8 mouse cellular contexts compared by ENCODE assay signal in genomic region chr2:174463370-174463769, GRCm38 (mm10). TPM values are rescaled to one million over a fixed set of nuclear protein-coding genes. Genes with fewer than 3 reads are reported as not detected.
A peak's percentile ranks its signal among the peaks of the same experiment; 100 is the strongest.
DNase-seq lines count a peak whose midpoint lies in the region; ATAC-seq and TF ChIP-seq lines count a peak whose summit lies in the region.

No protein-coding gene starts in this region.

- peak overlapping the region; percentile 73 for H3K9ac ChIP-seq in hindbrain, embryonic 15.5 days

- ATAC-seq in hindbrain, embryonic 15.5 days (ENCODE audit: low FRiP score, low read depth) = no peak

- no peaks in the 10 kb centered on the region for H3K4me1 ChIP-seq in cerebellum, adult 2 months (ENCODE audit: control insufficient read depth, insufficient read depth, low read length)
- peaks cover 5% of the 10 kb centered on the region for H3K4me1 ChIP-seq in thymus, adult 2 months (replicated peaks; ENCODE audit: control insufficient read depth, insufficient read depth, low read length)
- peaks cover 18% of the 10 kb centered on the region for H3K4me1 ChIP-seq in hindbrain, embryonic 15.5 days (replicated peaks)
- H3K4me1 ChIP-seq in midbrain, embryonic 10.5 days = peaks cover 21% of the 10 kb centered on the region

- no peak for DNase-seq in cerebellum, adult 2 months
- no peak for DNase-seq in cerebellum, postnatal 14 days
- DNase-seq in thymus, adult 2 months = no peak
- no peak for DNase-seq in thymus, postnatal 25 days
- DNase-seq in midbrain, embryonic 10.5 days (ENCODE audit: low spot score) = peak; percentile 27
- DNase-seq in ovary, postnatal 36 days (ENCODE audit: low spot score) = no peak
- DNase-seq in urinary bladder, postnatal 10 days (ENCODE audit: low spot score) = no peak

- no peaks in the 10 kb centered on the region for H3K27me3 ChIP-seq in cerebellum, adult 2 months (ENCODE audit: control insufficient read depth, insufficient read depth, low read length)
- H3K27me3 ChIP-seq in thymus, adult 2 months (ENCODE audit: control insufficient read depth, insufficient read depth, low read length) = no peaks in the 10 kb centered on the region
- H3K27me3 ChIP-seq in hindbrain, embryonic 15.5 days = no peaks in the 10 kb centered on the region
- H3K27me3 ChIP-seq in midbrain, embryonic 10.5 days (ENCODE audit: low read depth, poor library complexity, severe bottlenecking) = no peaks in the 10 kb centered on the region

- peak overlapping the region; percentile 90 for H3K27ac ChIP-seq in cerebellum, adult 2 months (ENCODE audit: insufficient read depth, low read length)
- H3K27ac ChIP-seq in thymus, adult 2 months (ENCODE audit: control insufficient read depth, insufficient read depth, low read length) = no peak overlapping the region
- H3K27ac ChIP-seq in hindbrain, embryonic 15.5 days (replicated peaks) = peak overlapping the region; percentile 74
- peak overlapping the region; percentile 94 for H3K27ac ChIP-seq in midbrain, embryonic 10.5 days (replicated peaks)

- WGBS in cerebellum, adult 2 months = 26% methylated on average over 10 of the region's 10 CpGs
- 30% methylated on average over 10 of the region's 10 CpGs for WGBS in thymus, adult 2 months
- 39% methylated on average over 10 of the region's 10 CpGs for WGBS in hindbrain, embryonic 15.5 days
- WGBS in midbrain, embryonic 10.5 days = 49% methylated on average over 10 of the region's 10 CpGs

- TF ChIP-seq POLR2A in cerebellum, adult 2 months (IDR thresholded peaks at IDR 0.05; ENCODE audit: borderline replicate concordance, insufficient read depth, low read length) = no peak
- TF ChIP-seq POLR2A in thymus, adult 2 months (IDR thresholded peaks at IDR 0.05; ENCODE audit: control insufficient read depth, extremely low read depth, insufficient read depth, low read length, poor library complexity) = no peak

- H3K4me3 ChIP-seq in cerebellum, adult 2 months (replicated peaks; ENCODE audit: insufficient read depth, low read depth, low read length) = peak overlapping the region; percentile 91
- H3K4me3 ChIP-seq in thymus, adult 2 months (ENCODE audit: control insufficient read depth, insufficient read depth, low read length) = peak overlapping the region; percentile 84
- peak overlapping the region; percentile 66 for H3K4me3 ChIP-seq in hindbrain, embryonic 15.5 days
- peak overlapping the region; percentile 67 for H3K4me3 ChIP-seq in midbrain, embryonic 10.5 days

- peak overlapping the region; percentile 88 for H3K4me2 ChIP-seq in hindbrain, embryonic 15.5 days

- H3K9me3 ChIP-seq in hindbrain, embryonic 15.5 days = no peaks in the 10 kb centered on the region
- H3K9me3 ChIP-seq in midbrain, embryonic 10.5 days (replicated peaks) = no peaks in the 10 kb centered on the region

- H3K36me3 ChIP-seq in thymus, adult 2 months (ENCODE audit: control insufficient read depth, insufficient read depth, low read length) = peaks cover 26% of the 10 kb centered on the region
- H3K36me3 ChIP-seq in hindbrain, embryonic 15.5 days = peaks cover 38% of the 10 kb centered on the region
- H3K36me3 ChIP-seq in midbrain, embryonic 10.5 days = peaks cover 69% of the 10 kb centered on the region

- no peak for TF ChIP-seq CTCF in cerebellum, adult 2 months (IDR thresholded peaks at IDR 0.05; ENCODE audit: borderline replicate concordance, insufficient read depth, low read depth, low read length)
- no peak for TF ChIP-seq CTCF in thymus, adult 2 months (IDR thresholded peaks at IDR 0.05; ENCODE audit: borderline replicate concordance, control insufficient read depth, extremely low read depth, insufficient read depth, low read length, poor library complexity)

RNA-seq across cellular contexts. Expression of gene Atp5e, which starts 0.5 kb away (rescaled TPM):
- polyA plus RNA-seq in cerebellum, adult 2 months (2012; rRNA removed) = 679 and 697 TPM in 2 replicates
- polyA plus RNA-seq in thymus, adult 2 months (2012; rRNA removed) = 273 and 315 TPM in 2 replicates
- 799 and 873 TPM in 2 replicates for polyA plus RNA-seq in hindbrain, embryonic 15.5 days (2015; fragmentation: Nextera tagmentation; extraction: Ambion mirVana)
- polyA plus RNA-seq in midbrain, embryonic 10.5 days (2016; fragmentation: Nextera tagmentation; extraction: Ambion mirVana) = 569 and 605 TPM in 2 replicates

RNA-seq across cellular contexts. Expression of gene Prelid3b, which starts 9.5 kb away (rescaled TPM):
- polyA plus RNA-seq in cerebellum, adult 2 months (2012; rRNA removed) = 86.2 and 87.5 TPM in 2 replicates
- polyA plus RNA-seq in thymus, adult 2 months (2012; rRNA removed) = 62.8 and 67.4 TPM in 2 replicates
- 110 and 111 TPM in 2 replicates for polyA plus RNA-seq in hindbrain, embryonic 15.5 days (2015; fragmentation: Nextera tagmentation; extraction: Ambion mirVana)
- polyA plus RNA-seq in midbrain, embryonic 10.5 days (2016; fragmentation: Nextera tagmentation; extraction: Ambion mirVana) = 125 and 132 TPM in 2 replicates

RNA-seq across cellular contexts. Expression of gene Tubb1, which starts 12.9 kb away (rescaled TPM):
- 0.07 and 0.14 TPM in 2 replicates for polyA plus RNA-seq in cerebellum, adult 2 months (2012; rRNA removed)
- 0.48 and 1.6 TPM in 2 replicates for polyA plus RNA-seq in thymus, adult 2 months (2012; rRNA removed)
- 1.1 TPM in 2 replicates for polyA plus RNA-seq in hindbrain, embryonic 15.5 days (2015; fragmentation: Nextera tagmentation; extraction: Ambion mirVana)
- polyA plus RNA-seq in midbrain, embryonic 10.5 days (2016; fragmentation: Nextera tagmentation; extraction: Ambion mirVana) = 4.3 and 6.1 TPM in 2 replicates

RNA-seq across cellular contexts. Expression of gene Ctsz, which starts 24.5 kb away (rescaled TPM):
- 64.2 and 70.7 TPM in 2 replicates for polyA plus RNA-seq in cerebellum, adult 2 months (2012; rRNA removed)
- 252 and 284 TPM in 2 replicates for polyA plus RNA-seq in thymus, adult 2 months (2012; rRNA removed)
- 74.8 and 84.4 TPM in 2 replicates for polyA plus RNA-seq in hindbrain, embryonic 15.5 days (2015; fragmentation: Nextera tagmentation; extraction: Ambion mirVana)
- polyA plus RNA-seq in midbrain, embryonic 10.5 days (2016; fragmentation: Nextera tagmentation; extraction: Ambion mirVana) = 116 TPM in 2 replicates

RNA-seq across cellular contexts. Expression of gene Nelfcd, which starts 47.8 kb away (rescaled TPM):
- polyA plus RNA-seq in cerebellum, adult 2 months (2012; rRNA removed) = 74.0 and 77.4 TPM in 2 replicates
- polyA plus RNA-seq in thymus, adult 2 months (2012; rRNA removed) = 99.3 and 107 TPM in 2 replicates
- 106 and 112 TPM in 2 replicates for polyA plus RNA-seq in hindbrain, embryonic 15.5 days (2015; fragmentation: Nextera tagmentation; extraction: Ambion mirVana)
- polyA plus RNA-seq in midbrain, embryonic 10.5 days (2016; fragmentation: Nextera tagmentation; extraction: Ambion mirVana) = 193 and 195 TPM in 2 replicates
